Mouse (Mus musculus) ES-E14 (cell line): ENCODE measurements around the gene Gm5591.
"Not testable (repeated sequence)": the region's sequence is repeated elsewhere in the genome, so short reads cannot be mapped to it uniquely, and the experiment has no call there.

Source experiments
- HCFC1 ChIP-seq: IDR thresholded peaks from 2 replicates; pipeline ENCODE4 v1.6.1; 2012; ENCODE audit warnings: low read length, inconsistent platforms, borderline replicate concordance; ENCODE audit not compliant: insufficient read depth
- ZC3H11A ChIP-seq: IDR thresholded peaks from 2 replicates; pipeline ENCODE4 v1.6.1; 2012; ENCODE audit warnings: low read depth, mild to moderate bottlenecking, inconsistent platforms, low read length, borderline replicate concordance

GRCm38 (mm10) chr7:38528093-38528492 is at the start of gene Gm5591:
- TF ChIP-seq HCFC1, ZC3H11A: not testable (repeated sequence)
